Mouse (Mus musculus) limb, embryonic 13.5 days (tissue): Measurements from ENCODE around the gene Tnfsfm13. TPM values are rescaled to one million over a fixed set of nuclear protein-coding genes. Genes with fewer than 3 reads are reported as not detected.

ENCODE experiments used
- ATAC-seq: fragments of 200-750 bp; cut with Nextera tagmentation; 2 replicates; pipeline ENCODE4 v1.8.0; 2017; ENCODE audit warnings: low read depth, moderate number of reproducible peaks, moderate TSS enrichment; ENCODE audit not compliant: low FRiP score
- H3K27ac ChIP-seq: fragments of 300-500 bp; sonication (generic); 2 replicates; pipeline ENCODE4 v1.5.1; 2015; ENCODE audit warnings: inconsistent platforms, mild to moderate bottlenecking, moderate library complexity
- H3K27me3 ChIP-seq: fragments of 300-500 bp; sonication (generic); 2 replicates; pipeline ENCODE4 v1.6.1; 2015; ENCODE audit warnings: mild to moderate bottlenecking, inconsistent platforms
- H3K36me3 ChIP-seq: fragments of 300-500 bp; sonication (generic); 2 replicates; pipeline ENCODE4 v1.6.1; 2015; ENCODE audit warnings: inconsistent platforms, mild to moderate bottlenecking, moderate library complexity
- H3K4me1 ChIP-seq: fragments of 300-500 bp; sonication (generic); 2 replicates; pipeline ENCODE4 v1.6.1; 2015; ENCODE audit warnings: inconsistent platforms
- H3K4me2 ChIP-seq: fragments of 300-500 bp; sonication (generic); replicated peaks from 2 replicates; pipeline ENCODE4 v1.6.1; 2015; ENCODE audit warnings: inconsistent platforms, mild to moderate bottlenecking, moderate library complexity
- H3K4me3 ChIP-seq: fragments of 300-500 bp; sonication (generic); 2 replicates; pipeline ENCODE4 v1.5.1; 2015; ENCODE audit warnings: moderate library complexity, mild to moderate bottlenecking, inconsistent platforms
- H3K9ac ChIP-seq: fragments of 300-500 bp; sonication (generic); 2 replicates; pipeline ENCODE4 v1.6.1; 2015; ENCODE audit warnings: mild to moderate bottlenecking, inconsistent platforms
- H3K9me3 ChIP-seq: fragments of 300-500 bp; sonication (generic); 2 replicates; pipeline ENCODE4 v1.6.1; 2016; ENCODE audit warnings: inconsistent platforms
- WGBS: fragments of 180-500 bp; shearing (Covaris S2); methylation state at CpG from one replicate; pipeline ENCODE4 v1.1.7; 2015; 5-methylcytosine and 5-hydroxymethylcytosine counted together
- microRNA counts: library from miRNA; unstranded; fragments of <30 nt; microRNA quantifications from one replicate; lab custom pipeline; 2016
- microRNA-seq: library from miRNA; unstranded; fragments of <30 nt; microRNA quantifications from one replicate; pipeline ENCODE4, GENCODE M21; 2016
- polyA plus RNA-seq: library from polyadenylated mRNA; unstranded; fragments of >200 nt; fragmentation: Nextera tagmentation; extraction: Ambion mirVana; gene quantifications from 2 replicates; pipeline ENCODE4 v1.2.1, GENCODE M21; 2015

Gene Tnfsfm13
- polyA plus RNA-seq, 1 experiment from 2014 or later = 3.7 TPM

- 77% methylated on average over 10 of the region's 10 CpGs for WGBS
- Histone ChIP-seq H3K4me3 (no peak overlapping the region; the same call in 1 of the 2 replicates), H3K4me1 (peaks cover 32% of the 10 kb centered on the region), H3K27ac (peak overlapping the region; percentile 11; the same call in 1 of the 2 replicates), H3K9me3 (no peaks in the 10 kb centered on the region), H3K27me3 (no peaks in the 10 kb centered on the region), H3K36me3 (peaks cover 68% of the 10 kb centered on the region), H3K9ac (0 out of 2 replicates have a peak overlapping the region, but pooled peaks have one; percentile 4), H3K4me2 (peak overlapping the region; percentile 14; the same call in 1 of the 2 replicates)
- ATAC-seq = no peak
Measured at GRCm38 (mm10) chr11:69656617-69657461, 39.1 kb downstream of the Tnfsfm13 start.

- 79% methylated on average over 5 of the region's 5 CpGs for WGBS
- H3K27me3 ChIP-seq = no peaks in the 10 kb centered on the region
- no peaks in the 10 kb centered on the region for H3K9me3 ChIP-seq
- H3K9ac ChIP-seq = peak overlapping the region; percentile 31; the same call in 1 of the 2 replicates
- H3K4me2 ChIP-seq = peak overlapping the region; percentile 19; the same call in 1 of the 2 replicates
- H3K4me3 ChIP-seq = no peak overlapping the region
- peaks cover 75% of the 10 kb centered on the region for H3K36me3 ChIP-seq
- ATAC-seq = no peak
- no peak overlapping the region; the same call in 1 of the 2 replicates for H3K27ac ChIP-seq
- peaks cover 24% of the 10 kb centered on the region for H3K4me1 ChIP-seq
Measured at GRCm38 (mm10) chr11:69656065-69656455, 39.8 kb downstream of the Tnfsfm13 start.

- peak within 1 kb of the TSS; percentile 36 for H3K4me2 ChIP-seq
- no peaks in the 10 kb centered on the region for H3K9me3 ChIP-seq
- no peaks in the 10 kb centered on the region for H3K27me3 ChIP-seq
- WGBS = 18% methylated on average over 34 of the region's 34 CpGs
- peak within 1 kb of the TSS; percentile 39 for H3K9ac ChIP-seq
- H3K36me3 ChIP-seq = peaks cover 81% of the 10 kb centered on the region
- peak; percentile 79 for ATAC-seq
- peaks cover 24% of the 10 kb centered on the region for H3K4me1 ChIP-seq
- peak within 1 kb of the TSS; percentile 55; the same call in 1 of the 2 replicates for H3K27ac ChIP-seq
- no peak within 1 kb of the TSS for H3K4me3 ChIP-seq
Measured at GRCm38 (mm10) chr11:69655264-69656064, 40.4 kb downstream of the Tnfsfm13 start, which contains the start of gene Sox15. TSS of gene Sox15 (plus strand) at chr11:69655314.

GRCm38 (mm10) chr11:69654760-69655159 lies 41.1 kb downstream of the Tnfsfm13 start:
- Histone ChIP-seq H3K9me3 (no peaks in the 10 kb centered on the region), H3K4me3 (no peak overlapping the region), H3K27me3 (no peaks in the 10 kb centered on the region), H3K4me2 (no peak overlapping the region), H3K36me3 (peaks cover 82% of the 10 kb centered on the region), H3K4me1 (peaks cover 24% of the 10 kb centered on the region), H3K27ac (peak overlapping the region; percentile 55; the same call in 1 of the 2 replicates), H3K9ac (peak overlapping the region; percentile 26; the same call in 1 of the 2 replicates)
- ATAC-seq = no peak
- WGBS = 24% methylated on average over 9 of the region's 9 CpGs

GRCm38 (mm10) chr11:69653399-69653798 lies 42.5 kb downstream of the Tnfsfm13 start:
- 0 out of 2 replicates have a peak overlapping the region, but pooled peaks have one; percentile 36 for H3K9ac ChIP-seq
- H3K9me3 ChIP-seq = no peaks in the 10 kb centered on the region
- H3K36me3 ChIP-seq = peaks cover 83% of the 10 kb centered on the region
- H3K27me3 ChIP-seq = no peaks in the 10 kb centered on the region
- WGBS = 76% methylated on average over 5 of the region's 5 CpGs
- no peak overlapping the region for H3K27ac ChIP-seq
- peaks cover 24% of the 10 kb centered on the region for H3K4me1 ChIP-seq
- no peak for ATAC-seq
- no peak overlapping the region for H3K4me2 ChIP-seq
- H3K4me3 ChIP-seq = no peak overlapping the region

GRCm38 (mm10) chr11:69645860-69646259 lies 50.0 kb downstream of the Tnfsfm13 start:
- no peak overlapping the region for H3K27ac ChIP-seq
- H3K9ac ChIP-seq = no peak overlapping the region
- WGBS = 92% methylated on average over 5 of the region's 5 CpGs
- no peaks in the 10 kb centered on the region for H3K4me1 ChIP-seq
- H3K27me3 ChIP-seq = no peaks in the 10 kb centered on the region
- no peak for ATAC-seq
- H3K36me3 ChIP-seq = peaks cover 98% of the 10 kb centered on the region
- H3K9me3 ChIP-seq = no peaks in the 10 kb centered on the region
- H3K4me2 ChIP-seq = no peak overlapping the region
- no peak overlapping the region for H3K4me3 ChIP-seq

- Histone ChIP-seq H3K4me2 (peak overlapping the region; percentile 79), H3K27ac (no peak overlapping the region), H3K4me3 (no peak overlapping the region), H3K4me1 (peaks cover 22% of the 10 kb centered on the region), H3K36me3 (peaks cover 36% of the 10 kb centered on the region), H3K27me3 (no peaks in the 10 kb centered on the region), H3K9me3 (no peaks in the 10 kb centered on the region), H3K9ac (0 out of 2 replicates have a peak overlapping the region, but pooled peaks have one; percentile 4)
- ATAC-seq = no peak
- 88% methylated on average over 3 of the region's 3 CpGs for WGBS
Measured at GRCm38 (mm10) chr11:69635471-69635870, 60.4 kb downstream of the Tnfsfm13 start.

GRCm38 (mm10) chr11:69633128-69633866 lies 62.6 kb downstream of the Tnfsfm13 start:
- no peaks in the 10 kb centered on the region for H3K9me3 ChIP-seq
- H3K4me3 ChIP-seq = peak overlapping the region; percentile 75
- peak overlapping the region; percentile 79 for H3K4me2 ChIP-seq
- peak overlapping the region; percentile 96 for H3K9ac ChIP-seq
- H3K27ac ChIP-seq = peak overlapping the region; percentile 94
- H3K4me1 ChIP-seq = peaks cover 22% of the 10 kb centered on the region
- ATAC-seq = peak; percentile 52
- WGBS = under 1% methylated on average over 36 of the region's 50 CpGs
- peaks cover 19% of the 10 kb centered on the region for H3K36me3 ChIP-seq
- H3K27me3 ChIP-seq = no peaks in the 10 kb centered on the region

MicroRNAs within 50 kb of the gene (microRNA counts, 519-probe panel; counts per million panel counts)
- microRNA mmu-miR-1934 (lab: Ali Mortazavi, UCI) (not detected), microRNA mmu-miR-467f (lab: Ali Mortazavi, UCI) (2,875 counts per million, percentile 46 among the panel's probes with 10 or more counts)

Small RNAs within 50 kb of the gene (microRNA-seq; reads per million reads assigned to microRNA genes)
- gene Mir1934 = 3.0 reads per million, percentile 12 among the genes with 10 or more reads in this experiment
- not detected for gene Mir467f

Other genes starting within 250 kb of the Tnfsfm13 start
- gene Dnah2, start 147.0 kb downstream of the Tnfsfm13 start, polyA plus RNA-seq = 2.2 and 2.4 TPM in 2 replicates
- 45.8 and 47.6 TPM in 2 replicates for gene Efnb3, start 135.9 kb downstream of the Tnfsfm13 start, polyA plus RNA-seq
- gene Wrap53, start 115.8 kb downstream of the Tnfsfm13 start, polyA plus RNA-seq = 28.3 and 31.0 TPM in 2 replicates
- gene Trp53, start 115.7 kb downstream of the Tnfsfm13 start, polyA plus RNA-seq = 158 and 161 TPM in 2 replicates
- 5.7 and 6.0 TPM in 2 replicates for gene Atp1b2, start 90.2 kb downstream of the Tnfsfm13 start, polyA plus RNA-seq
- gene Shbg, start 78.2 kb downstream of the Tnfsfm13 start, polyA plus RNA-seq = 0.22 TPM in 1 of 2 replicates, not detected in the other
- 24.1 and 28.0 TPM in 2 replicates for gene Sat2, start 74.1 kb downstream of the Tnfsfm13 start, polyA plus RNA-seq
- 37.3 and 38.0 TPM in 2 replicates for gene Fxr2, start 63.1 kb downstream of the Tnfsfm13 start, polyA plus RNA-seq
- gene Sox15, start 40.8 kb downstream of the Tnfsfm13 start, polyA plus RNA-seq = 0.57 and 0.69 TPM in 2 replicates
- gene Mpdu1, start 33.5 kb downstream of the Tnfsfm13 start, polyA plus RNA-seq = 59.3 and 66.8 TPM in 2 replicates
- 12.0 and 14.8 TPM in 2 replicates for gene Cd68, start 29.9 kb downstream of the Tnfsfm13 start, polyA plus RNA-seq
- 560 and 570 TPM in 2 replicates for gene Eif4a1, start 23.7 kb downstream of the Tnfsfm13 start, polyA plus RNA-seq
- 123 and 125 TPM in 2 replicates for gene Senp3, start 14.0 kb downstream of the Tnfsfm13 start, polyA plus RNA-seq
- 0.33 TPM in 1 of 2 replicates, not detected in the other for gene Tnfsf13, start 10.3 kb downstream of the Tnfsfm13 start, polyA plus RNA-seq
- 5.9 and 8.0 TPM in 2 replicates for gene Tnfsf12, start 249 bp downstream of the Tnfsfm13 start, polyA plus RNA-seq
- 27.2 and 28.5 TPM in 2 replicates for gene Polr2a, start 62.5 kb upstream of the Tnfsfm13 start, polyA plus RNA-seq
- gene Slc35g3, start 65.9 kb upstream of the Tnfsfm13 start, polyA plus RNA-seq = not detected in 2 replicates
- gene Zbtb4, start 69.8 kb upstream of the Tnfsfm13 start, polyA plus RNA-seq = 3.2 and 3.4 TPM in 2 replicates
- gene Chrnb1, start 99.8 kb upstream of the Tnfsfm13 start, polyA plus RNA-seq = 23.6 and 27.7 TPM in 2 replicates
- gene Fgf11, start 105.8 kb upstream of the Tnfsfm13 start, polyA plus RNA-seq = 2.8 and 2.9 TPM in 2 replicates
- gene Tmem102, start 109.5 kb upstream of the Tnfsfm13 start, polyA plus RNA-seq = 2.5 and 2.6 TPM in 2 replicates
- gene Gm39566, start 119.2 kb upstream of the Tnfsfm13 start, polyA plus RNA-seq = not detected in 2 replicates
- gene Spem2, start 122.4 kb upstream of the Tnfsfm13 start, polyA plus RNA-seq = not detected in 2 replicates
- gene Spem1, start 126.1 kb upstream of the Tnfsfm13 start, polyA plus RNA-seq = 0.18 and 0.24 TPM in 2 replicates
- 11.5 and 11.8 TPM in 2 replicates for gene Nlgn2, start 141.7 kb upstream of the Tnfsfm13 start, polyA plus RNA-seq
- gene Tmem256, start 142.4 kb upstream of the Tnfsfm13 start, polyA plus RNA-seq = 368 and 376 TPM in 2 replicates
- 135 and 140 TPM in 2 replicates for gene Plscr3, start 150.3 kb upstream of the Tnfsfm13 start, polyA plus RNA-seq
- gene Tnk1, start 162.6 kb upstream of the Tnfsfm13 start, polyA plus RNA-seq = 1.9 and 2.0 TPM in 2 replicates
- 0.51 TPM in 1 of 2 replicates, not detected in the other for gene Tmem95, start 181.9 kb upstream of the Tnfsfm13 start, polyA plus RNA-seq
- gene Kctd11, start 185.3 kb upstream of the Tnfsfm13 start, polyA plus RNA-seq = 4.3 and 4.4 TPM in 2 replicates
- gene Acap1, start 199.4 kb upstream of the Tnfsfm13 start, polyA plus RNA-seq = 1.1 and 1.5 TPM in 2 replicates
- gene 2810408A11Rik, start 204.9 kb upstream of the Tnfsfm13 start, polyA plus RNA-seq = 16.1 and 19.4 TPM in 2 replicates
- gene Neurl4, start 205.0 kb upstream of the Tnfsfm13 start, polyA plus RNA-seq = 10.2 and 12.9 TPM in 2 replicates
- gene Gps2, start 217.8 kb upstream of the Tnfsfm13 start, polyA plus RNA-seq = 90.0 and 90.1 TPM in 2 replicates
- gene Eif5a, start 225.9 kb upstream of the Tnfsfm13 start, polyA plus RNA-seq = 1,543 and 1,562 TPM in 2 replicates
- 9.3 and 9.7 TPM in 2 replicates for gene Ybx2, start 239.7 kb upstream of the Tnfsfm13 start, polyA plus RNA-seq